Mouse (Mus musculus) adrenal gland, postnatal 14 days (tissue): Measurements from ENCODE around the gene Unc13a. TPM values are rescaled to one million over a fixed set of nuclear protein-coding genes. Genes with fewer than 3 reads are reported as not detected.
A peak's percentile ranks its signal among the peaks of the same experiment; 100 is the strongest.

Experiments
- DNase-seq: peaks from one replicate; pipeline ENCODE4 v3.0.0; 2021; ENCODE audit warnings: mixed read lengths
- total RNA-seq: library from RNA; stranded (reverse); gene quantifications from 2 replicates; pipeline ENCODE4 v1.2.3, GENCODE M21; 2021

Gene Unc13a
- total RNA-seq, 1 experiment from 2014 or later = 7.7 TPM

DNA sequence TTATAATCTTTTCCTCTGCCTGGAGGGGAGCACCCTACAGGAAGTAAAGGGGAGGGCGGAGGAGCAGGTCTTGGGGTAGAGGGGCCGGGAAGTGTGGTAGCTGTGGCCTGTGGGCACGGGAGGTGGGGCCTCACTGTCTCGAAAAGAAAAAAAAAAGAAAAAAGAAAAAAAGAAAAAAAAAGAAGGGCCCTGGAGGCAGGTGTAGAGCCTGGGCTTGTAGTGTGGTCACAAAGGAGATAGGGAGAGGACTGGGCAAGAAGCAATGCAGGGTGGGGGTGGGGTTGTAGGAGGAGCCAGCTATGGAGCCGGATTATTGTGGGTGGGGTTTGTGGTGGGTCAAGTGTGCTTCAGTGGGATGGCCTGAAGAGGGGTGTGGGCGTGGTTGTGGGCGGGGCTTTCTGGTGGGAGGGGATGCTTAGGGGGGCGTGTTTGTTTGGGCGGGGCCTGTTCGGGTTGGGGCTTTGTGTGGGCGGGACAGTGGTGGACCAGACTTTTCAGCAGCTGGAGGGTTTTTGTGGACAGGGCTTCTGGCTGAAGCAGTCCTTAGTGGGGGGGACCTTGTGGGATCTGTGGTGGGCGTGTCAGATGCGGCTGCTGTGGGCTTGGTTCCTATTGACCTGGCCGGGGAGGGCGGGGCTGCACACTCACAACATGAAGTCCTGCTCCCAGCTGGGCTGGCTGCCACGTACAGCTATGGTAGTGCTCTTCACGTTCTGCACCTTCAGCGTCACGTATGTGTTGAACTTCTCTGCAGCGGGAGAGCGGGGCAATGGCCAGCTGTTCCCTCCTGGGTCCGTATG, 6.0 kb downstream of the Unc13a start:
- DNase-seq = peak; percentile 89

DNA sequence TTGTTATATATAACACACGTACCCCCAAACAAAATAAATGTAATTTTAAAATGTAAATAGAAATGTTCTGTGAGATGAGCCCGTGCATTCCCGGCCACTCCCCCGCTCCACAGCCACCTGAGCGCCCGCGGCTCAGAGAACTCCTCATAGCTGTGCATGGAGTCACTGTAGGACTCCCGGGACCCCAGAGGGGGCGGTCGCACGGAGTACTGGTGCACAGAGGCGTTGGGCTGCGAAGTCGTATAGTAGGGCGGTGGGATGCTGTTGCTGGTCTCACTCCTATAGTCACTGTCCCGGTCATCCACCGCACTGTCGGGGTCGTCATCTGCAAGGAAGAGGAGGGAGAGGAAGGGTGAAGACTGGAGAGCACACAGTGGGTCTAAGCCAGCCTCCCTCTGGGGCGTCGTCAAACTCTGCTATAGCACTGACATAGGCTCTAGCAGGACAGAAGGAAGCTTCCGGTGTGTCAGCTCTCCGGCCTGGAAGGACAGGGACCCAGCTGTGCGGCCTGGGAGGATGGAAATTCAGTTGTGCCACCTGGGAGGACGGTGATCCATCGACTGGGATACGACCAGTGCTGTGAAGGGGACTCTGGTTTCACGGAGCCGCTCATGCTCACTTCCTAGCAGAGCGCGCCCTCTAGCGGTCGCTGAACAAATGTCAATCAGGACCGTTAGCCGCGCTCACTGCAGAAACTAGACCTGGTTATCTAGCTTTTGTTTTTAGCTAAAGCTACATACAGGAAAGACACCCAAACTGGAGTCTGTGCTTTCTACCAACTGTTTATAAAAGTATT, 11.0 kb downstream of the Unc13a start:
- DNase-seq = peak; percentile 91

DNA sequence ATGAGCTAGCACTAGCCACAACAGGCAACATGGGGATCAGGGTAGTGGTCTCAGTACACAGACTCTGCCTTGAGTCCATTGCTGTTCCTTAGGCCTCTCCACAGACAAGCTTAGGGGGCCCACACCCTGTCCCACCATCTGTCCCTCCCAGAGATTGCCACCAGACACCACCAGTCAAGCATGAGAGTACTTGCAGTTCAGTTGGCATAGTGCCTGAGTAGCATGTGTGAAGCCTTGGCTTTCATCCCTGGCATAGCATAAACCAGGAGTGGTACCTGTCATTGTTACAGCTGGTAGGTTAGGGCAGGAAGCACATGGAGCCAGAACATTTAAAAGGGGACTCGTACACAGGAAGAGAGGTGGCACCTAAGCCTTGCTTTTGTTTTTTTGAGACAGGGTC, 11.8 kb downstream of the Unc13a start:
- no peak for DNase-seq

DNA sequence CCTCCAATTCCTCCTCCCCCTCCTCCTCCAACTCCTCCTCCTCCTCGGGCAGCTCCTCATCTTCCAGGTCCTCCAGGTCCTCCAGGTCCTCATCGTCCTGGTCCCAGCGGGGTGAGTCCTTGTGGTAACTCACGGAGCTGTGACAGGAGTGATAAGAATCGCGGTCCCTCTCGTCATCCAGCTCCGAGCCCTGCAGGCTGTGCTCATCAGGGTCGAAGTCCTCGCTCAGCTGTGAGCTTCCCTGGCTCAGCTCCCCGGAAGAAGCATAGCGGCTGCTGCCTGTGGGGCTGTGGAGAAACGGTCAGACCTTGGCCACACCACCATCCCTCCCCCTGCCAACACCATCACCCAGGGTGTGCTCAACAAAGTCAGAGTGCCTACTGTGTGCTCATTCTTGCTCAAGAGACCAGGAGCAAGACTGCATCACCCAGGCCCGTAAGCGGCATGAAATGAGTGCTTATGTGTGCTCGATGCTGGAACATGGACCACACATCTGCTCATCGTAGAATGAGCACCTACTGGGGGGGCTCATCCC, 13.0 kb downstream of the Unc13a start:
- peak; percentile 63 for DNase-seq

DNA sequence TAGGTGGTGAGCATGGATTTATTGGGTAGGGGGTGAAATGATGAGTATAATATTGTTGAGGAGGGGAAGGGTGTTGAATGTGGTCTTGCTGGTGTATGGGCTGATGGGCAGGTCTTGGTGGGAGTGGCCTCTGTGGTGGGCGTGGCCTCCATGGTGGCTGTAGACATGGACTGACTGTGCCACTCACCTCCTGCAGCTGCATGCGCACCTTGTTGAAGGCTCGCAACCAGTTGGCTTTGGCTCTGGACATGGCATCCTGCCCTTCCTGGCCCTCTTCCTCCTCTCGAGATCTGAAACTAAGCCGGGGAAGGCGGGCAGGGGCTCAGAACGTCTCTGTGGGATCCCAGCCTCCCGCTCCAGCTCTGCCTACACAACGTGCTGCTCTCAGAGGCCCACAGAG, 13.7 kb downstream of the Unc13a start:
- DNase-seq = no peak

DNA sequence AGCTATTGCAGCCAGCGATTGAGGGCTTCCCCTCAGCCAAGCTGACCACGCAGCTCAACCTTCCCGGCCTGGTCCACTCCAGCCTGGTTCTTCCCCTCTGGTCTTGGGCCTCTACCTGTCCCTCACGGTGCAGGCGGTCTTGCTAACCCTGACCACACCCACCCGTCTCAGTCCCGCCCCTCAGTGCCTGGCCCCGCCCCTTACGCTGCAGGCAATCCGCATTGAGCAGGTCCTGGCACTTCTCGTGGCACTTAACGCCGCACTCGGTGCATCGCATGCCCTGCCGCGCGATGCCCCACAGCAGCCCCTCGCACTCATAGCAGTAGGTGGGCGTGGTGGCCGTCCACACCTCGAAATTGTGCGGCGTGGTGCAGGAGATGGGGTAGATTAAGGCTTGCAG, 17.0 kb downstream of the Unc13a start:
- DNase-seq = peak; percentile 71

DNA sequence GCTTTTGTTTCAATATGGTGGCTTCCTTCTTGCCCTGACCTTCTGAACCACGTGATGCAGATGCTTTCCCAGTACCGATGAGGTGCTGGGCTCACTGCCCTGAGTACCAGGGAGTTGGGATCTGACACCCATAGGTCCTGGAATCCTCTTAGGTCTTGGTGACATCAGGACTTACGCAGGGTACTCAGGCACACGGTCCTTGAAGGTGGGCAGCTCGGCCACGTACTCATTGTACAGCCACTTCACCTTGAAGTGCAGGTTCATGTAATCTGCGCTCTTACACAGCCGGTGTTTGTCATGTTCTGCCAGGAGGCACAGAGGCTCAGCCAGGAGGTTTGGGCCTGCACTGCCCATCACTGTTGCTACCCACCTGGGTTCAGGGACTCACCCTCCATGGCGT, 26.0 kb downstream of the Unc13a start:
- DNase-seq = no peak

DNA sequence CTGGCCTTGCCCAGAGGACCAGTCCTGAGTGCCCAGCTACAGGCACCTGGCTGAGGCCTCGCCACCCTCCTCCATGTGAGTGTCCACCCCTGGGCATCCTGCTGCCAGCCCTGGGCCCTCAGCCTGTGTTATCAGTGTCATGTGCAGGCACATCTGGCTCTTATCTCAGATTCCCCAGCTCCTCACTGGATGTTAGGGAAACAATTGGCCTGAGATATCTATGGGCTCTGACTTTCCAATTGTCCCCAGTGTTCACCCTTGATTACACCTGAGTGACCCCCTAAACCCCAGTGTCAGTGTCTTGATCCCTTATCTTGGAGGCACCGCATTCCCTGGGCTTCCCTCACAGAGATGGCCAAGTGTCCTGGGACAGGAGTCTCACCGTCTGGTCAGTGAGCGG, 32.2 kb downstream of the Unc13a start:
- DNase-seq = no peak

DNA sequence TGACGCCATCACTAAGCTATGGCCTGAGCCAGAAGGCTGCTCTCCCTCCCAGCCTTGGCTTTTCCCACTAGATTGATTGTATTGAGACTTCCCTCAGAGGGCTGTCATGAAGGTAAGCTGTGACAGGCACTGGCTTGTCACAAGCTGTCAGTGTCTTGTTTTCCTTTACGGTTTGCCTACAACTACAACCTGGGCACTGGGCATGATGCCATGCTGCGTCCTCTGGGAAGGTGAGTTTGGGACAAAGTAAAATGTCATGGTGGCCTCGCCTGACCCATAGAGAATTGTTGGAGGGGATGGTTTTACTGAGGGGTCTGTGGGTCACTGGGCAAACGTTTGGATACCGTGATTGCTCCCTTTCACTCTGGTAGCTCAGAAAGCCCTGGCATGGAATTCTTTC, 33.2 kb downstream of the Unc13a start:
- no peak for DNase-seq

DNA sequence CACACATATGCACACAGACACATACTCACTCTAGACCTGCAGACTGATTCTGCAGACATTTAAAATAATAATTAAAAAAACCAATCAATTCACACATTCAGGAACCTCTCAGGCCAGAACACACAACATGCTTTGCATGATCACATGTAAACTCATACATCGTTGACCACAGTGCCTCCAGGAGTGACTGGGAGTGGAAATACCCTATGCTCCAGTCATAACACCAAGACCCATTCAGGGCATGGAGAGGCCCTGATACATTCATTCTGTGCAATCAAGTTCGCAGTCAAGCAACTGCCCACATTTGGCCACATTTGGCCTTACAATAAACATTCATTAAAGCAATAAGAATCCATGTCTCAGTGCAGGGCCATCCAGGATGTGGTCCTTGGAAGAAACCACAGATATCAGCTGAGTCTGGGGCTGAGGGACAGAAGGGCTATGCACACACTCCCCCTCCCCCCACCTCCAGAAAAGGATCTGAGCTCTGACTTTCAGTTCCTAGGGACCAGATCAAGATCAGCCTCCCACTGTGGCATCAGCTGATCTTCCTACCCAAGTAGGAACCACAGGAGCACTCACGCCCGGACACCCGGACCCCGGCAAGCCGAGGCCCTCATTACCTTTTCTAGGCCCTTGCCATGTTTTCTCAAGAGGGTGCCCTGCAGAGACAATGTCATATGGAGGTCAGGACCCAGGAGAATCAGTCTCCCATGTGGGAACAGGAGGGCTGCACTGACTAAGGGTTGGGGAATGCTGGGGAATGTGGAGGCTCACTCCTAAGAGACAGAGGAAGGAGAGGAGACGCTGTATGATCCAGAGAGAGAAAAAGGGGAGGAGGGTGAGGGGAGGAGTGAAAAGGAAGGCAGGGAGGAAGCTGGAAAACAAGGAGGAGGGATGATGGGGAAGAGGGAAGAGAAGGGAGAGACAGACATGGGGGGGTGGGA, 34.1 kb downstream of the Unc13a start:
- DNase-seq = no peak

DNA sequence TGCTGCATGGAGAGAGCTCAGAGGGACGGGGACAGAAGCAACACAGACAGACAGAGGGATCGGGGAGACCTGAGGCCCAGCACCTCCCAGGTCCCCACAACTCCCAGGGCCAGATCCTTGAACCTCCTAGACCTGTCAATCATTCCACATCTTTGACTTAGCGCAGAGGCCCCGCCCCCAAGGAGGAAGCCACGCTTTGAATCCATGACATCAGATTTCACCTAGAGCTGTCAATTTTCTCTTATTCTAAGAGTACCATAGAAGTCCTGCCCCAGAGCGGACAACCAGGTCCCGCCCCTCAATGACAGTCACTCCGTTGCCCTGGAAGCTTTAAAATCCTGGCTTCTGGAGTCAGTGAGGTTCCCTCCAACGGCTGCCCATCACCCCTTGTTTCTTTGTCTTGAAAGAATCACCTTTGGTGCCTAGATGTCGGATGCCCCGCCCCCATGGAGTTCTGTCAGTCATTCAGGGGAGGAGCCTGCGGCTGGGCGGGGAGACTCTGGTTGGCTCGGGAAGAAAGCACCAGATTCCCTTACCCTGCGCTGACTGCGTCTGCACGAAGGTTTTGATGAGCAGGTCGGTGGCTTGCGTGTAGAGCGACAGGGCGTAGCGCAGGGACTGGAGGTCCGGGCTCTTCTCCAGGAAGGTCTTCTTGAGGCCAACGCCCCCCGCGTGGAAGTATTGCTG, 37.4 kb downstream of the Unc13a start:
- DNase-seq = peak; percentile 83

DNA sequence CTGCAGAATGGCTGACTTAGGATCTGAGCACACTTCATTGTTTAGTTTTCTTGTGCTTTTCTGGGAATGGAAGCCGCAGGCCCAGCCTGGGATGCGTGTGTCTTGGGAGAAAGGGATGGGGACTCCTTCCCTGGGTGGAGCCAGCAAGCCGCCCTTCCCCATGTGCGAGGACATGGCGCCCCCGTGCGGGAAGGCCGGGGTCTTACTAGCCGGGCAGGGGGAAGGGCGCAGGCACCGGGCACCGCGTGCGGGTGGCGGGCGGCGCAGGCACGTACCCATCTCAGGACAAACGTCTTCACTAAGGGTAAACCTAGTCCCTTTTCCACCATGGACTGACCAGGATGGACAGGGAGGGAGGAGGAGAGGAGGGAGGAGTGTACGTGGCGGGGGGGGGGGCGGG, 38.4 kb downstream of the Unc13a start:
- peak; percentile 88 for DNase-seq

DNA sequence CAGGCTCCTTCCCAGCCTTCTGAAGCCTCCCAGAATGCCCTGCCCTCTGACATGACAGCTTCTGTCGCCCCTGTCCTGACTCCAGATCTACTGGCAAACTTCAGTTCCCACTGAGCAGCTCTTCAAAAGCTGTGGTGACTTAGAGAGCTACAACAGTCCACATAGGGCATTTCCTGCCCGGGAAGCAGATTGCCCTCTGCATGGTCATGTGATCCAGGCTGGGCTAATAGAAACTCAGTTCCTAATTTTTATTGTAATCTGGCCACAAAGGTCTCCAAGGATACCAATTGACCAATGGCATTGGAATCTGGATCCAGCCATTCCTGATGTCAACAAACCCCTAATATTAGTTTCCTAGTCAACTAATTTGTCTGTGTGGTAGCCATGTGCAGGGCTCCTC, 39.7 kb downstream of the Unc13a start:
- DNase-seq = no peak

DNA sequence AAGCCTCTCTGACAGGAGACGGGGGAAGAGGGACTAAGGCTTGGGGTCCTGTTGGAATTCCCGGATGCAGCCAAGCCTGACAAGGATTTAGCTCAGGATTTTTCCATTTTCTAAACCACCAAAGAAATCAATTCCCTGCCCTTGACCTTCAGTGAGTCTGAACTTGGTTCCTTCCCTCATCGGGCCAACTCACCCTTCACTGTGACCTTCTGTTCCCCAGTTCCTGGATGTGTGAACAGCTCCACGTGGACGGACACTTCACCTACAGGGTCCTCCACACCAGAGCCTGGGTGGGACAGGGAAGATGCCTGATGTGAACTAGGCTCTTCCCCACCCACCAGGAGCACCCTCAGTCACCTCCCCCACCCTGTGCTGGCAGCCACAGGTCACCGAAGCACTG, 40.8 kb downstream of the Unc13a start:
- DNase-seq = no peak

DNA sequence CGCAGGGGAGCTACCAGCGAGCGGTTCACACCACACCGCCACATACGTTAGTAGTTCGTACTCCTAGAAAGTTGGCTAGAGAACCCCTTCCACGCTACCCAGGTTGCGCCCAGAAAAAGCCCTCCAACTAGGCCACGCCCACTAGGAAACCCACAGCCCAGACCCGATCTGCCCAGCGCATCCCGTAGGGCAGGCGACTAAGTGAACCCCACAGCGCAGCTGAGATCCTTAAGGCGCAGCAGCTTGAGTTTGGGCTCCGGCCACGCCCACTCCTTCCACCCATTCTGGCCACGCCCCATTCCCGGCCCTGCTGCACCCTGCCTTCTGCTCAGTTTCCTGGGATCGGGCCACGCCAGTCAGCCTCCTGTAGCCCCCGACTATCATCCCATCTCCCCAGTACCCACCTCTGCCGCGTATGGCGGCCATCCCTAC, 41.8 kb downstream of the Unc13a start:
- peak; percentile 67 for DNase-seq

DNA sequence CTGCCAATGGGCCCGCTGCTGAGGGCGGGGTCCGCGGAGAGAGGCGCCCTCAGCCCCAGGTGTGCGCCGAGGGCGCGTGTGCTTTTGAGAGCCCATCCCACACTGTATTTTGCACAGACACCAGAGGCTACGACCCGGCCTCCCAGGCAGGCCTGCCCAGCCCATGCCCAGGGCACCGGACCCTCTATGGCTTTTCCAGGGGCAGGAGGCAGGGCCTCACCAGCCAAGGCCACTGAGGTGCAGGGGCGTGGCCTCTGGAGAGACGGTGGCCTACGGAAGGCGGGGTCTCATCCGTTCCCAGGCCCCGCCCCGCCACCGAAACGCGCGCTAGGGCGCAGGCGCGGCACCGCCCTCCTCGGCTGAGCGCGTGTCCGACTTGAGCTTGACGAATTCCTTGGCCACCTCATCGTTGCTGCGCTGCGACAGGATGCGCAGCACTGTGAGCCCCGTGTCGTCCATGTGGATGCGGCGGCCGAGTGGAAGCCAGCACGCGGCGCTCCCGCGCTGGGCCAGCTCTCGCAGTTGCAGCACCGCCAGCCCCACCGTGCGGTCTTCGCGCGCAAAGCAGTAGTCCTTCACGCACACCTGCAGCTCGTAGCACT, 42.4 kb downstream of the Unc13a start:
- DNase-seq = peak; percentile 98

DNA sequence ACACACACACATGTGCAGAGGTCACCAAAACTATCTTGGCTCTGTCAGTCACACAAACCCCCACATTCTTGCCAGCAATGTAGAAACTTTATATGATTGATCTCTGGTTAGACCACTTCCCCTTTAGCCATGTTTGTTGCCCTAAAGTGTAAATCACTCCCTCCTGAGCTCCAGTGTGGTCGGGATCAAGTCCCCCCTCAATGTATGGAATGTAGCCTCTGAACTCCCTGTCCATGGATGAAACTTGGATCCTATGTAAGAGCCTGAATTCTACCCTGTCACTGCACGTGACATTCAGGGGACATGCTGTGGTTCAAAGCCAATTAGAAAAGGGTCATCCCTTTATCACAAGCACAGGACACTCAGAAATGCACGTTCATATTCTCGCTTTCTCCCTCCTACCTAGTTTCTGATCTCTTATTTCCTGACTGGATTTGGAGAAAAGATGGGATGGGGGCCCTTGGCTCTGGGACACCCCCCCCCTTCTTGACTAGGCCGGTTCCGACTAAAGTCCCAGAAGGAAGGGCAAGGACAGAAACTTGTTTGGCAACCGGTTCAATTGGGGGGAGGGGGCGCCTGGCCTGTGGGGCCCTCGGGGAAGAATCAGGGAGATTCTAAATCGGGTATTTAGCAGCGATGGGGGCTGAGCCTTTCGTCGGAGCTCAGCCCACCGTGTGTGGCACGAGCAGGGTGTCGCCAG, 43.0 kb downstream of the Unc13a start:
- DNase-seq = peak; percentile 52

DNA sequence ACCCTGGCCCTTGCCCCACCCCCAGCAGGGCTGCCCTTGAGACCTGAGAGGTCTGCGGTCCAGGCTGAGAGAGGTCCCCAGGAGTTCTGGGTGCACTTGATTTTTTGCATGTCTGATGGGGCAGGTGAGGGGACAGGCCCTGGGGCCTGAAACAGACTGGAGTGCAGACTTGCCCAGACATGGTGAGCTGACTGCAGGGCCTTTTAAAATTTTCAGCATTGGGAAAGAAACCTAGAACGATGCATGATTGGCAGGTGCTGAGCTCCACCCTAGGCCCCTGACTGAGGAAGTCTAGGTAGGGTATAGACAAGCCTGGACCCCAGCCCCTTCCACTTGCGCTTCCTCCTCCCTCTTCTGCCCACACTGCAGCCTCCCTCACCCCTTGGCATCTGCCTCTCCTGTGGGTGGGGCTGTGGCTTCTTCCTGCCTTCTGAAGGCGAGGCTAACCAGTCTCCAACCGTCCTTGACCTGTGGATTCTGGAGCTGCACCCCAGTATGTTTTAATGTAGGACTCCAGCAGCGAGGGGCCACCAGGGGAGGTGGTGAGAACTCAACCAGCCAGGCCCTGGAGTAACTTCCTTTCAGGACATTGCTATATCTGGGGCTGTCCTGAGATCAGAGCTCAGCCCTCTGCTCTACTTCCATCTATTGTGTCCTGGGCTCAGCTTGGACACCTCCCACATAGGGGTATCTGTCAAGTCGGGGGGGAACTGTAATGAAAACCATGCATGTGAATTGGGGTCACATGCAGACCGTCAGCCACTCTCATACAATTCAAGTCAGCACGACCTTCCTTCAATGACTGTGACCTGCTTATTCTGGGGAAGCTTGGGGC, 44.1 kb downstream of the Unc13a start:
- DNase-seq = peak; percentile 31

DNA sequence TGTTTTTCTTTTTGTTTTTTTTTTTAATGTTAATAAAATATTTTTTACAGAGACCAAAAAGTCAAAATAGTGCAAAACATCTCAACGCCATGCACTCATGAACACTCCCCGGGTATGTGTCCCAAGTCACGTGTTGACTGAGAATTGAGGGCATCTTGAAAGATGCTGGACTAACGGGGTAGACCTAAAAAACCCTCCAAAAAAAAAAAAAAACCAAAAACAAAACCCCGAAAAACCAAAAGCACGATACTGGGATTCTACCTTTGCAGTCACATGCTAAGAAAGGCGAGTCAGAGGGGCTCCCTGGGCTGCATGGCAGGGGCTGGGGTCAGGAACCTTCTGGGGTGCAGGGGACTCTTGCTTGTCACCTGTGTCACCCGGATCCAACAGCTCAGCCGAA, 44.8 kb downstream of the Unc13a start:
- DNase-seq = no peak

DNA sequence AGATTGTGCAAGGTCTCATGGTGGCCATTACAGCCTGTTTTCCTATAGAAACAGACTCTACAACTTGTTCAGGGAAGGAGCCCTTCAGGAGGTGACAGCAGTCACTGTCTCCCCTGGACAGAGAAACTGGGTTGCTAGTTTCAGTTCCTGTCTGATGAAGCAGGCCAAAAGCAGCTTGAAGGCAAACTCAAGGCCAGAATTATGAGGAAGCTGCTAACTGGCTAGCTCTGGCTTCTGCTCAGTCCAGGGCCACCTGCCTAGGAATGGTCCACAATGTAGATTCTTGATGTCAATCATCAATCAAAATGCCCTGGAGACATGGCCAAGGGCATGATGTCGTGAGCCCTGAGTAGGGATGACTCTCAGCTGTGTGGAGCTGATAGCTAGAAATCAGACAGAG, 46.5 kb downstream of the Unc13a start:
- no peak for DNase-seq
